Mouse (Mus musculus) cerebellum, adult 9-11 months (tissue): ENCODE data around the gene Spns3.
"Not testable (repeated sequence)": the region's sequence is repeated elsewhere in the genome, so short reads cannot be mapped to it uniquely, and the experiment has no call there.

Experiments
- DNase-seq: peaks from one replicate; pipeline ENCODE4 v3.0.0; 2022

Gene Spns3

DNA sequence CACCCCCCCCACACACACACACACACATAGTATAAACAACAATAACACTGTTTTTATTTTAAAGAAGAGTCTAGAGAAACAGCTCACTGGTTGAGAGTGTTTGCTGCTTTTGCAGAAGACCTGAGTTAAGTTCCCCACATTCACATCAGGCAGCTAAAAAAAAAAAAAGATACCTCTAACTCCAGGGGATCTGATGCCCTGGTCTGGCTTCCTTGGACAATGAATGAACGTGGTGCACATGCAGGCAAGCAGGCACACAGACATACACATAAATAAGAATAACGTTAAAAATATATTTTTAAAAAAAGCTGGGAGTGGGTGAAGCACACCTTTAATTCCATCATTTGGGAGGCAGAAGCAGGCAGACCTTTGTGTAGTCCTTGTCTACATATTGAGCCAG lies 6.6 kb upstream of the Spns3 start:
- no peak for DNase-seq

DNA sequence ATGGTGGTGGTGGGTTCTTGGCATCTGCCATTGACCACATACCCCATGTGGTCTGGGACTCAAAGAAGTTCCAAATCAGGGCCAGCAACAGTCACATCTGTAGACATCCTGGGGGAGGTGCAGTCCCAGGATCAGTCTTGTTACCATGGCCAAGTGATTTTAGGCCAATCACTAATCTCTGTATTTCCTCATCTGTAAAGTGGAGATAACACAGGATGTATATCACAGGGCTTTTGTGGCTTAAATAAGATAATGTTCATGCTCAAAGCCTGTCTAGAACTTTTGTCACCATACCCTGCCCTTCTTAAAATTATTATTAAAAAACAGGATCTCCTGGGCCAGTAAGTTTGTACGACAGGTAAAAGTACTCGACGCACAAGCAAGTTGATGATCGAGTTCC lies 6.2 kb upstream of the Spns3 start:
- DNase-seq: no peak

DNA sequence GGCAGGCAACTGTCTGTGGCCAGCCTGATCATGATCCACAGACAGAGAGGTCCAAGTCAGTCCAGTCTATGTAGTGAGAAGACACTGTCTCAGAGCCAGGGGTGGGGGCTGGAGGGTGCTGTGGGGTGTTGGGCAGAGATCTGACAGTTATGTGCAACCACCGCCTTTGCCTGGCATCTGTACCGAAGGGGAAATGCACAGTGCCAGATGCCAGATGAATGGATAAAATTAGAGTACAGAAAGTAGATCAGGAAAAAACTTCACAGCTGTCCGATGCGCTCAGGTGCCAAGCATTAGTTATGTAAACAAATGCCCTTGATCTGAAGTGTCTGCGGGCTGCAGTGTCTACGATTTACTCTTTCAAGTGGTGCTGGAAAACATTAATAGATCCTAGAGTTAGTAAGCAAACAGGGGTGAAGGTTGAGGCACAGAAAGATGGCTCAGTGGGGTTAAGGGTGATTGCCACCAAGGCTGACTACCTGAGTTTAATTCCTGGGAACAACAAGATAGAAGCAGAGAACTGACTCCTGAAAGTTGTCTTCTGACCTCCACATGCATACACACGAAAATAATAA lies 1.3 kb upstream of the Spns3 start:
- DNase-seq: no peak

DNA sequence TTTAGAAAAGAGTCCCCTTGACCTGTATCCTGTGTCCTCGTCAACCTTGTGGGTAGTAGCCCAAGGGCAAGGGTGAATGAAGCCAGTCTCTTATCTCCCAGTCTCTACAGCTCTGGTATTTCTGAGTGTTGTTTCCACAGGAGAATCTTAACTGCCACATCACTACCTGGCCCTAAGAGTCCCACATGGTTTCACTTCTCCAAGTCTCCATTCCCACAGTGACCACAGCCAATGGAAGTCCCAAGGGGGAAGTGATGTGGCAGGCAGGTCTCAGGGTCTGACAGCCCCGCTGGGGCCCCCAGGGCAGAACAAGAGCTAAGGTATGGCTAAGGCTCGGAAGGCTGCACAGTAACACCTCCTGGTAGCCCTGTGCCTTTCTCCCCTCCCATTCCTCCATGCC lies 3.1 kb downstream of the Spns3 start:
- DNase-seq: no peak

DNA sequence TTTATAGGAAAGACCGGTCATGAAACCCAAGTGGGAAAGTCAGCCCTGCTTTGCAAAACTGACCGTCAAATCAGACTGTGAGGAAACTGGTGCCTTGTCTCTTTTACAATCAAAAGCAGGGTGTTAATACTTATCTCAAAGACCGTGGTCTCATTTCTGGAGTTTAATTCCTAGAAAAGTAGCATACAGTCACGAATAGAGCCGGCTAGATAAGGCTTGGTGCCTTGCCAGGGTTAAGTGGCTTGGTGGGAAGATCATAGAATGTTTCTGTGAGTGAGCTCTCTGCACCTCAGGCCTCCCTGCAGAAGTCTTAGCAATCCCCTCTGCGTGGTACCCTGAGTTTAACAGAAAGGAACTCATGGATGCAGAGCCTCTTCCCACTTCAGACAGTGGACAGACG lies 5.6 kb downstream of the Spns3 start:
- no peak for DNase-seq

DNA sequence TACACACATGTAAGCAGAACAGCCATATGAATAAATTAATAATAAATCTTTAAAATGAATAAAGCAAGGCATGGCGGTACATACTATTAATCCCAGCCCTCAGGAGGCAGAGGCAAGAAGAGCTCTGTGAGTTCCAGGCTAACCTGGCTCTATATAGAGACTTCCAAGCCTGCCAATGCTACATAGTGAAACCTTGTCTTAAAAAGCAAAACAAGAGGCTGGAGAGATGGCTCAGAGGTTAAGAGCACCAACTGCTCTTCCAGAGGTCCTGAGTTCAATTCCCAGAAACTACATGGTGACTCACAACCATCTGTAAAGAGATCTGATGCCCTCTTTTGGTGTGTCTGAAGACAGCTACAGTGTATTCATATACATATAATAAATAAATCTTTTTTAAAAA lies 6.6 kb downstream of the Spns3 start:
- DNase-seq: not testable (repeated sequence)

DNA sequence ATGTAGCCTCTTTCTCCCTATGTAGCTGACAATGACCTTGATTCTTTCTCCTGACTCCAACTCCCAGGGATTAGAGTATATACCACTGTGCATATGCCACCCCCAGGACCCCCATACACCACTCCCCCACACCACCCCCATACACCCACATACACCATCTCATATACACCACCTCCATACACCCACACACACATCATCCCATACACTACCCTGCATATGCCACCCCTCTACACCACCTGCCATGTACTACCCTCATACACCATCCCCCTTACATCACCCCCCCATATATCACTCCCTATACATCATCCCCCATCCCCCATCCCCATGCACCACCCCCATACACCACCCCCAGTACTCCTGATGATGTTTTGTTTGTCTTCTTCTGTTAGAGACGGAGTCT lies 7.7 kb downstream of the Spns3 start:
- DNase-seq: no peak

DNA sequence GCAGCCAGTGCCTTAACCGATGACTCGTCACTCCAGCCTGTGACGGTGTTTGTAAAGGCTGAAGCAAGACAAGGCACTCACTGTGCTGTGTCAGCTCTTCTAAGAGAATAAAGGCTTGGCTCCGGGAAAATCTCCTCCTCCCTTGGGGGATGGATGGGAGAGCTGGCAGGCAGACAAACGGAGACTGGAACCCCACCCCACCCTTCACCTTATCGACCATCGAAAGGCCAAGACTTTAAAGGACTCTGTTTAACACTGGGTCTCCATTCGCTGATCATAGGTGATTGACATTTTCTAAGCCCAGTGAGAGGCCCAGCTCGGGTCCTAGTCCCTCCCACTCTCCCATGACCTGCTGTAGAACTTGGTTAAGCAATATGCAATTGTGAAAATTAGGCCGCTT lies 8.4 kb downstream of the Spns3 start:
- no peak for DNase-seq

DNA sequence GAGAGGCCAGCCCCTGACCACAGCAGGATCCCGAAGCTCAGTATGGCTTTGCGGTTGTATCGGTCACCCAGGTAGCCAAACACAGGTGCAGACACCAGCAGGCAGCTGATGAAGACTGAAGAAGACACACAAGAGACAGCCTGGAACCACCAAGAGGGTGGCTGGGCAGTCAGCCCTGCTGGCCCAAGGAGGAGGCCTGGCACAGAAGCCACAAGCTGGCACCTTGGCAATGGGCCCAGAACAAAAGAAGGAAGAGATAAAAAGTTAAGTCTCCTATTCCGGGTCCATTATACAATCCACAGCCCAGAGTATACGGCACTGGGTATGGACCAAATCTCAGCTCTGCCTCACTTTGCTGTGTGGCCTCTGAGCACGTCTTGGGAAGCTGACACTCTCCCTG lies 9.9 kb downstream of the Spns3 start:
- peak; percentile 78 for DNase-seq

DNA sequence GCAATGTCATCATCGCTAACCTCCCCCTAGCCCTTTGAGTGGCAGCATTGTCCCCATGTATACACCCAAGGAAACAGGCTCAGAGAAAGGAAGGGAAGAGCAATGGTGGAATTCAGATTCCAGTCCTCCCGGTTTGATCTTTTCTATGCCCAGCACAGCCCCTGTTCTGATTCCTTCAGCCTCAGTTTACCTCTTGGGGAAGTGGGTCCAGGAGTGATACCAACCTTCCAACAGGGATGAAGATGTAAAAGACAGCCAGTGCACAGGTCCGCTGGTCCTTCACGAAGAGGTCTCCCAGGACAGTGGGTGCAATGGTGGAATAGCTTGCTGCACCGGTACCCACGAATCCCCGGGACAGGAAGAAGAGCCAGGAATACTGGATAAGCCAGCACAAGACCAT lies 11.5 kb downstream of the Spns3 start:
- no peak for DNase-seq

DNA sequence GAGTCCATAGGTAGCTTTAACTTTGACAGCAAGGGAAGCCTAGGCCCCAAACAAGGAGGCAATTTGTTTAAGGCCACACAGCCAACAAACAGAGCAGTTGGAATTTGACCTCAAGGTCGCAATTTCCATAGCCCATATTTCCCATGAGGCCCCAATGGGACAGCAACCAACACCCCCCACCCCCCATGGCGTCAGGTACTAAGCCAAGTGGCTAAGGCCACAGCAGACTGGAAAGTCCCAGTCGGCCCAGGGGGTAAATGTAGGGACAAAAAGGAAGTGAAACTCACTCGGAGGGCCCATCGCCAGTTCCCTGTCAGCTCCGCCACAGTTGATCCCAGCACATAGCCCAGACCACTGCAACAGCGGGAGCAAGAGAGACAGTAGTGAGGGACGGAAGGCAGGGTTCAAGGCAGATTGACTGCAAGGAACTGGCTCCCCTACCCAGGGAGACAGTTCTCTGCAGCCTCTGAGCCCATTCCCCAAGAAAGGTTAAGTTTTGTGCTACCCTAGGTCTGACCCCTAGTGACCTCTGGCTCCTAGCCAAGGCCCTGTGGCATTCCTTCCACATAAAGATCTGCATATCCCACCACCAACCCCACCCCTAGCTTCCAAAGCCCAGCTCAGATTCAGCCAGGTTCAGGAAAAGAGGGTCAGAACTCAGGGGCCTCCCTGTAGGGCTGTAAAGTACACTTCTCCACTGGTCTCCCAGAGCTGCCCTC lies 12.1 kb downstream of the Spns3 start:
- no peak for DNase-seq

DNA sequence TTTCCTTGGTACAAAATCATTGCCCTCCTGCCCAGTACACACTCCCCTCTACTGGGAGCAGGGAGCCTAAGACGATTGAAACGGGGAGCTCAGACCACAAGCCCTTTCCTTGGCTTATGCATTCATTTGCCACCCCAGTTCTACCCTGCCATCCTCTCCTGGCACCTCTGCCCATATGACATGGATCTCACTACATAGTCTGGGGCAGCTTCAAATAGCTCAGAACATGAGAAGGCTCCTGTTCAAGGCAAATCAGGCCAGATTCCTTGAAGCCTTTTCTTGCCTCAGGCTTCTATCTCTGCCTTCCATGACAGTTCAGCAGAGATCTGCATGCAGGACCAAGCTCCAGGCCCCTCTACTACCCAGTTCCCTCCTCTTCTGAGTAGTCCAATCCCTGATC lies 12.8 kb downstream of the Spns3 start:
- no peak for DNase-seq

DNA sequence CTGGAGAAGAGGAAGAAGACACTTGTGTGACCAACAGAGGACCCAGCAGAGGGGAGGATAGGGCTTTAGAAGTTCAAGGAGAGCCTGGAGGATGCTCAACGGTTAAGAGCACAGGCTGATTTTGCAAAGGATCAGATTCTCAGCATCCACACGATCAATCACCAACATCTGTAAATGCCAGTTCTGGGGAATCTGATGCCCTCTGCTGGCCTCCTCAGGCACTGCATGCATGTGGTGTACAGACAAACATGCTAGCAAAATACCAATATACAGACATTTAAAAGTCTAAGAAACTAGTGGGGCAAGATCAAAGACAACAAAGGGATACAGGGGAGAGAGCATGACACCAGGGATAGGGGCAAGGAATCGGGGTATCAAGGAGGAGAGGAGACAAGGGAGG lies 14.8 kb downstream of the Spns3 start:
- no peak for DNase-seq

DNA sequence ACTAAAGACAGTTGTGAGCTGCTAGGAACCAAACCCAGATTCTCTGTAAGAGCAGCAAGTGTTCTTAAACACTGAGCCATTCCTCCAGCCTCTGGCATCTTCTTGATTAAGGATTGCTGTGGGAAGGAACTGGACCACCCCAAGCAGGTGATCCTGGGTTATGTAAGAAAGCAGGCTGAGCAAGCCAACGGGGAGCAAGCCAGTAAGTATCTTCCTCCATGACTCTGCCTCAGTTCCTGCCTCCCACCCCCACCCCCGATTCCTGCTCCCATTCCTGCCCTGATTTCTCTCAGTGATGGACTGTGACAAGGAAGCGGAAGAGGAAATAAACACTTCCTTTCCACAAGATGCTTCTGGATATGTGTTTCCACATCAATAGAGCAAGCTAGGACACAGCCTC lies 17.4 kb downstream of the Spns3 start:
- no peak for DNase-seq

DNA sequence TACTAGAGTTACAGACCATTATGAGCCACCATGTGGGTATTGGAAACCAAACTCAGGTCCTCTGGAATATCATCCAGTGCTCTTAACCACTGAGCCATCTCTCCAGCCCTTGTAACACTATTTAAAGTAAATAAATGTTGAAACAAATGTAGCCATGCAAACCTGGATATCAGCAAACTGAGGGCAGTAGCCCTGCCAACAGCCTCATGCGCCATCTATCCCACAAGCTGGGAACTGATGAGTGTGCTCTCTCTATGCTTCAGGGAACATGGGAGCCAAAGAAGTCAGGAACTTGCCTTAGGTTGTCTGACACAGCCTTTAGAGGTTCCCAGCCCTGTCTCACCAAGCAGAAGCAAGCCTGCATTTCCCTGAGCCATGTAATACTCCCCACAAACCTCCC lies 18.7 kb downstream of the Spns3 start:
- DNase-seq: no peak

DNA sequence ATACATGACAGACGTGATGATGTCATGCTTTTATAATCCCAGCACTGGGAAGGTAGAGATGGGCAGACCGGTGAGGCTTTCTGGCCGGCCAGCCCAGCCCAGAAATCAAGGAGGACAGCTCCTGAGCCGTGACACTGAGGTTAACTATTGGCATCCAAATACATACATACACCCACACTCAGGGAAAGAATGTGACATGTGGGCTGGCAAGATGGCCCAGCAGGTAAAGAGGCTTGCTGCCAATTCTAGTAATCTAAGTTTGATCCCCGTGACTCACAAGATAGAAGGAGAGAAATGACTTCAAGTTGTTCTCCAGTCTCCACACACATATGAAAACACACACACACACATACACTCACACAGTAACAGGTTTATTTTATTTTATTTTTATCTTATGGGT lies 19.2 kb downstream of the Spns3 start:
- DNase-seq: no peak

DNA sequence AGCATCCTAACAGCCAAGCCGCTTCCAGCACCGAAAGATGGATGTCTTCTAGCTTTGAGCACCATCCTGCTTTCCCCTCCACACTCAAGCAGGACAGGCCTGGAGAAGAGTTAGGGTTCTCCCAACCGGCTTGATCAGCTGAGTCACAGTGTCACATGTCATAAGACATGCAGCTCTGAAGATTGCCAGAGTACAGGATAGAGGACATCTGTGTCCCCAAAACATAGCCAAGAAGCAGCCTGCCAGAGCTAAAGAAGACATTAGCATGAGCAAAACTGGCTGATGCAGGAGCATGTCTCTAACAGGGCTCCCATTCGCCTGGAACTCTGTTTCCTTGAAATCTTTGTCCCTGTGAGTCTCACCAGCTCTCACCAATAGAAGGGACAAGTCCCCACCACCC lies 24.1 kb downstream of the Spns3 start:
- no peak for DNase-seq

DNA sequence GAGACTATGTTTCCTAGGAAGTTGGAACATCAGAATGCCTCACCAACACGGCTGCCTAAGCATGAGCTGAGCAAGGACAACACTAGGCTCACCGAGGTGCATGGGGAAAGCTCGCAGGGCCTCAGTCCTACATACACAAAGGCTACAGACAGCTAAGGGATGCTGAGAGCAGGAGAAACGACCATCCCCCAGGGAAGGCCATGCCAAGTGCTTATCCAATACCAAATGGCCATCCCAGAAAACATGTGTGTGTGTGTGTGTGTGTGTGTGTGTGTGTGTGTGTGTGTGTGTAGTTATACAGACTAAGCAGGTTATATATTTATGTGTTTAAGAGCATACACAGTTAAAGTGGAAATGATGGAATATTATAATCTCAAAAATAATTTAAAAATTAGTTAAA lies 26.6 kb downstream of the Spns3 start:
- no peak for DNase-seq

DNA sequence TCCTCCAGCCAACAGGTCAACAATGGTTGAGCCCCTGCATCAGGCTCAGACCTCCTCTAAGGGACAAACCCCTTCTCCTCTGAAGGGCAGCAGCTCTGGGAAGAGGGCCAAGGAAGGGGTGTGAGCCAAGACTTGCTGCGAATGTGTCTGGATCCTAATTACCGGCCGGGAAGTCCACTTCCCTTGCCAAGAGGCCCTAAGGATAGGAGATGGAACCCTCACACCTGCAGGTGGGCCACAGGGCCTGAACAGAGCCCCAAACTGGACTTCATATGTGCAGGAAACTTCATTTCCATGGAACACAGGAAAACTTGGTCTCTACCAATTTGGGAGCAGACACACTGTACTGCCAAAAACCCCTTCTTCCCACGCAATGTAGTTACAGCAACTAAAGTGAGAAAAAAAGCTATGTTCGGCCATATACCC lies 27.7 kb downstream of the Spns3 start:
- DNase-seq: peak; percentile 42

DNA sequence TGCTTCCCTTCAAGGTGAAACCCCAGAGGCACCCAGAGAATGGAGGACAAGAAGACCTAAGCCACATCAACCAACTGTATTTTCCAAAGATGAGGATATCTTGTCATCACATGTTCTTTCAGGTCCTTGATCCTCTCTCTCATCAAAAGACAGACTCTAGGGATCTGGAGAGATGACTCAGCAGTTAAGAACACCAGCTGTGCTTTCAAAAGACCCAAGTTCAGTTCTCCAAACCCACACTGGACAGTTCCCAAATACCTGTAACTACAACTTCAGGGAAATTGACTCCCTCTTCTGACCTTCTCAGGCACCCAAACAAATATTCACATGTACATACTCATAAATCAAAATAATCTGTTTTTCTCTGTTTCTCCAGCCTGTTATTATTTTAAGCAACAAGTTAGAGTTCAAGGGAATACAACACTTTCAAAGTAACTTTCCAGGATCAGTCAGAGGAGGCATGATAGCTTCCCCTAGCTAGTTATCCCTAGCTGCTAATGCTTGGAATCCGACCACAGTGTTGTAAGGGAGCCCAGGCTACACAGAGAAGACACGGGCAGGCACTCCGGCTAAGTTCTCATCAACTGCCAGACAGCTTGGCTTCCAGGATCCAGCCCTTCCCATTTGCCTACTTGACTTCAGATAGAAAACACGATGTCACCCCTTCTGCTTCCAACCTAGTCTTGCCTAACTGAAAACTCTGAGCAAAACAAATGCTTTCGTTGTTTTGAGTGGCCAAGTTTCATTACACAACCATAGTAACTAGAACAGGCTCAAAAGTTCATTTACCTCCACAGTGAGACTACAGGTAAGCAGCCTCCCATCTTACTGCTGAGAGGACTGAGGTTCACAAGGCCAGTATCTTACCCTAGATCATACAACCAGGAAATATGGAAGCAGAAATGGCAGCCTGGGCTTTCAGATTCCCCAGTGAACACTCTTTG lies 28.4 kb downstream of the Spns3 start:
- DNase-seq: no peak

DNA sequence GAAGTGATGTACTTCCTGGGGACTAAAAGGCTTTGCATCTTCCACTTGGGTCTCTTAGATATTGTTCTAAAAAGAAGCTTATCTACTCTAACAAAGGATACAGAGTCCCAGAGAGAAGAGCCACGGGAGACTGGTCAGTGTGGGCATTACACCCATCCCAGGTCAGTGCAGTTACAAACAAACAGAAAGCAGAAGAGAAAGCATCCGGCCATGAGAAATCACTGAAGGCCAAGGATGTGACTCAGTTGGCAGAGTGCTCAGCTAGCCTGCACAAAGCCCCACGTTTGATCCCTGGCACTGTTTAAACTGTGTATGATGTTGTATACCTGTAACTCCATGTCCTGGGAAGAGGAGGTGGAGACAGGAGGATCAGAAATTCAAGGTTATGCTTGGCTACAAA lies 30.4 kb downstream of the Spns3 start:
- DNase-seq: no peak

DNA sequence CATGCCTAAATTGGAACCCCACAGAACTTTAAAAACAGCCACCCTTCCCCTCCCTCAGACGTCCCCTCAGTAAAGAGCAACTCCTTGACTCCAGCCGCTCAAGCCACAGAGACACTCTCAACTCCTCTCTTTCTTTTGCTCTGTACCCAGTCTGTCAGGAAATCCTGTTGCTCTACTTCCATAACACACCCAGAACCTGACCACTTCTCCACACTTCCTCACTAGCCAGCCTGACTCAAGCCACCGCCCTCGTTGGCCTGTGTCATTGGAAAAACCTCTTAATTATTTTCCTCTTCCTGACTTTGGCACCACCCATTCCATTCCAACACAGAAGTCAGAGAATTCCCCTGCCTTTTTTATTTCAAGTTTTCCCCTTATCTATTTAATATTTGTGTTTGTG lies 31.1 kb downstream of the Spns3 start:
- no peak for DNase-seq

DNA sequence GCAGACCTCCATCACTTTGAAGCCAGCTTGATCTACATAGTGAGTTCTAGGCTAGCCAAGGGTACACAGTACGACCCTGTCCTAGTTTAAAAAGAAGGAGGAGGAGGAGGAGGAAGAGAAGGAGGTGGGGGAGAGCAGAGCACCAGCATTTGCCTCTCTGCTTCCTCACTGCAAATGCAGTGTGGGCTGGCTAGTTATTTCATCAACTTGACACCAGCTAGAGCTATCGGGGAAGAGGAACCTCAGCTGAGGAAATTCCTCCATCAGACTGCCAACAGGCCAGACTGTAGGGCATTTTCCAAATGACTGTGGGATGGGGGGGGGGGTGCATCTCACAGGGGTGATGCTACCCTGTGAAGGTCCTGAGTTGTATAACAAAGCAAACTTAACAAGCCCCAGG lies 31.9 kb downstream of the Spns3 start:
- DNase-seq: no peak

DNA sequence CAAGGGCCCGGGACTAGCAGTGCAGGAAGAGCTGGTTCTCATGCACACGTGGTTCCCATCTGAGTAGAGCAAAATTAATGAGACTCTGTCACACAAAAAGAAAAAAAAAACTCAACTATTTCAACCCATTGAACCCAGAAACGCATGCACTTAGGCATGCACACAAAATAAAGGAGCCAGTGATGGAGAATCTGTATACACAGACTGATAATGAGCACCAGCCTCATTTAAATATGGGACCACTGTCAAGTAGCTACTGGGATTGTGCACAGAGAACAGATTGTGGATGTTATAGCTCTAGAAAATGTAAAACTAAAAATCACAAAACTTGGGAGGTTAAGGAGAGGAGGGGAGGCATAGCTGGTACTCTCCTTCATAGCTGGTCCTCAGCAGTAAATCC lies 35.3 kb downstream of the Spns3 start:
- DNase-seq: no peak
